Mouse (Mus musculus) ES-CJ7 (cell line): ENCODE measurements around the gene Nalcn.

Experiments used
- DNase-seq: peaks from one replicate; pipeline ENCODE4 v3.0.0; 2011; ENCODE audit warnings: low read depth, low spot score

The Nalcn gene

DNA sequence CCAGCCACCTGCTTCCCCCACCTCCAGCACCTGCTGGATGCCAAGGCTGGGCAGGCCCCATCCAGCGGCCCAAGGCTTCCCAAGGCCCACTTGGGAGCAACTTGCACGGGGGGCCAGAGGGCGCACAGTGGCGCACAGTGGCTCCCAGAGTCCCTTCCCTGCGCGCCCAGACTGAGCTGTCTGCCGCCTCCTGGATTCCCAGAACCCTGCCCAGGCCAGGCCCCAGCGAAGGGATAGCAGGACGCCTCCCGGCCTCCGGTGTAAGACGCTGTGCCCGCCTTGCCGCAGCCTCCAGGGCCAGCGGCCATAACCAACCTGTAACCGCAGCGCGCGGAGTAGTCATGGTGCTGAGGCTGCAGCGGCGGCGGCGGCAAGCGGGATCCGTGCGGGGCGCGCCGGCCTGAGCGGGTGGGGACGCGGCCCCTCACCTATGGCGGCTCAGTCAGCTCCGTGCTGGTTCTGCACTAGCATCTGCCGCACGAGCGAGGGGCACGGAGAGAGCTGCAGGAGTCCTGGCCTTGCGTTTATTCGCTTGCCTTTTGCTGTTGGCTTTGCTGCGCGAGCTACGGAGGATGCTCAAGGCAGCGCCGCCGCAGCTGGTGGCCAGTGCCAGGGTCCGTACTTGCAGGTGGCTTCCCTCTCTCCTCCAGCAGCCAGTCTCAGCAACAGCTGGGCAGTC, at the start of gene Nalcn:
Gene Nalcn, minus strand, starts transcription at position 644 of the 679 bp plus-strand sequence.
- peak; percentile 50 for DNase-seq

- DNase-seq: peak; percentile 75
Measured at GRCm38 (mm10) chr14:123671076-123671475, 44.1 kb upstream of the Nalcn start.

GRCm38 (mm10) chr14:123664451-123664850, 37.5 kb upstream of the Nalcn start:
- no peak for DNase-seq

DNA sequence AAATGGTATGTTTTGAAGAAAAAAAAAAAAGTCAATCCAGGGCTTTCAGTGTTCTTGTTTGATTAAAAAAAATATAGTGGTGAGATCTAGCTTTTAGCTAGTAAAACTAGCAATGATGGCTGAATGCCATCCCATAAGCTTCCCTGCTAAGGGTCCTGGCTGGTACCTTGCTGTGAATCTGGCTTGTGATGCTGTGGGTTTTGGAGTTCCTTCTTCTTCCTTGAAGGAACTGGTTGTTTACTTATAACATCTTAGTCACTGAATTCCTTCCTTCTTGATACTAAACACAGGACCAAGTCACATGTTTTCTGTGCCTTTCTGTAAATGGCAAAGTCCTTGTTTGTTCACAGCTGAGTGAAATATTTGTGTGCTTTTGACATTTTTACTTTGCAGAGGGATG, 36.3 kb upstream of the Nalcn start:
- no peak for DNase-seq

- no peak for DNase-seq
Measured at GRCm38 (mm10) chr14:123662386-123662785, 35.4 kb upstream of the Nalcn start.

DNA sequence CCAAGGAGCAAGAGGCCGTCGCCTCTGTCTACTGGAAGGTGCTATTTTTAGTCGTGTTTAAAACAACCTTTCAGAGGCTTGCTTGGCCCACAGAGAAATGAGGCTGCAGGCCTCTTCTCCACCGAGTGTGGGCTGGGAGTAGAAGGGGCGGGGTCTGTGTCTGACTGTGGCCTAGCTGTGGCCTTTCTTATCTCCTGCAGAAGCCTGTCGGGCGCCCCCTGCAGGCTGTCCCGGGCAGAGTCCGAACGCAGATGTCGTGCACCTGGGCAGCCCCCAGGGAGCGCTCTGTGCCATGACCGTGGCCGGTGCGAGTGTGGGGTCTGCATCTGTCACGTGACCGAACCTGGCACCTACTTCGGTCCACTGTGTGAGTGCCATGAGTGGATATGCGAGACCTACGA, 34.1 kb upstream of the Nalcn start:
- peak; percentile 92 for DNase-seq

DNA sequence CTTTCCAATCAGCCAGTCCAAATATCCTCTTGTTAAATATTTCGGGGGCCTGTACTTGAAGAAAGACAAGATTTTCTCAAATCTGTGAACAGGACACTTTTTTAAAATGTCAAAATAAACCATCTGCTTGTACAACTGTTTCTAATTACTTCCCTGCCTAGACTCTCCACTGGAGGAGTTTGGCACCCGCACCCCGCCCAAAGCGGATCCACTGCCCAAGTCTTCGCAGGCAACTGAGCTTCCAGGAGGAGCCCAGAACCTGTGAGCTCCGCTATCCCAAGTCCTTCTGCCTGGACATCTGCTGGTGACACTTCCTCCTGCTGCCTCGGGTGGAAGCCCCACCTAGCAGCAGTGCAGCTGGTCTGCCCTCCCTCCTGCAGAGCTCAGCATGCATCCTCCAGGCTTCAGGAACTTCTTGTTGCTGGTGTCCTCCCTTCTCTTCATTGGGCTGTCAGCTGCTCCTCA, 33.0 kb upstream of the Nalcn start, which contains the start of gene Itgbl1:
Gene Itgbl1, plus strand, starts transcription at position 51 of the 465 bp plus-strand sequence.
- DNase-seq: peak; percentile 8

DNA sequence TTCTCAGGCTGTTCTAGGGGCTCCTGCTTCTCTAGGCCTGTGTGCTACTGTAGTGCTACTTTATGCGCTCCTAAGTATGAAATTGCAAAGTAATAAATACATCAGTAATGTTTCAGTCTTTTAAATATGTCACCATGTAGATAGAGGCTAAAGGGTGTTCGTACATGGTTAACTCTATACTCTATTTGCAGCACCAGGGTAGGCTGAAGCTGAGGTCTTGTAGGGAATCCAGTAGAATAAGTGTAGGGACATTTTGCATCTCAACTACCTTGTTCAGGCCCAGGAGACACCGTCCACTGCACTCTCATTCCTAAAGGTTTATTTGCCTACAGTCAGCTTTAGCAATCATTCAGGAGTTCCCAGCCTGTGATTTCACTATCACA, 227 bp upstream of the Nalcn start:
- DNase-seq: no peak

DNA sequence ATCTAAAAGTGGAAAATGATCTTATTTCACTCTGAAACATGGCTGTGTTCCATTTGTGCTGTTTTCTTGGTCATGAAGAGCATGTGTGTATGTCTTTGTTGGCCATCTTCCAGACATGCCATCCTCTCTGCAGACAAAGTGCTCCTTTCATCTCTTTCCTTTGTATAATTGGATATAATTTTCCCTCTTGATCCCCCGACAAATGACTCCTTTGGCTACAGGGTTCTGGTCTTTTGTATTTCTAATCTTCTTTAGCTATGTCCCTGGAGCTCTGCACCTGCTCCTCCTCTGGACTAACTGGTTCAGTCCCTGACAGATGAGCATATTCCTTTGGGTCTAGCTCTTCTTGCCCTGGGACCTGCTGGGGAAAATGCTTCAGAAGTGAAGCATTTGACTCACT, 4.0 kb downstream of the Nalcn start:
- no peak for DNase-seq

DNA sequence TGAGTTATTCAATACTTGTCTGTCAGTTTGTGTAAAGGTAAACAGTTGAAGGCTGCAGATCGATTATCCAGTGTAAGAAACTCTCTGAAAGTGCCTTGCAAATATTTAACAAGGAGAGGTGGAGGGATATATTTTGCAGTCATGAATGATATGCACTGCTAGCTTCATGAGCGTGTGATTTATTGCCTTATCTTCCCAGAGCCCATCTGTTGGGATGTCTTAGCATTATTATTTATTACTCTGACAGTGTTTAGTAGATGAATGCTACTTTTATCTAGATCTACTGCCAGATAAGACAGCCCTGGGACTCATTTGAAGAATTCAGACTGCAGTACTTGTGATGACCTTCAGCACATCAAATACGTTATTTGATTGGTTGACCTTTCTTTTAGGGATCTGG, 31.7 kb downstream of the Nalcn start:
- DNase-seq: no peak

DNA sequence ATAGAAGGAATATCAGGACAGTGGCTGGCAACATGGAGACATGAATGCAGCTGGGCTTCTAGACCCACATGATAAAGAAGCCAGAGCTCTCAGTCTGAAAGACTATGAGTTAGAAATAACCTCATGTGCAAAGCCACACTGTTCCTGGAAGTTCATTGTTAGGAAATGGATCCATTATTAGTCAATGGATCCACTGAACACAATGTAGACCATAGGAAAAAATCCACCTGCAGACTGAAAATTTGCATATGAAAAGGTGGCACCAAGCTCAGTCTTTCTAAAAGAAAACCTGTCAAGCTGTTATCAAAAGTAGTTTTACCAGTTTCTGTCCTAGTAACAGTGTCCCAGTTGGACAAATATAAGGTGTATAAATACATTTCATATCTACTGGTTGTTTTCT, 39.5 kb downstream of the Nalcn start:
- peak; percentile 66 for DNase-seq

- DNase-seq: no peak
Measured at GRCm38 (mm10) chr14:123582433-123582832, 44.5 kb downstream of the Nalcn start.

DNA sequence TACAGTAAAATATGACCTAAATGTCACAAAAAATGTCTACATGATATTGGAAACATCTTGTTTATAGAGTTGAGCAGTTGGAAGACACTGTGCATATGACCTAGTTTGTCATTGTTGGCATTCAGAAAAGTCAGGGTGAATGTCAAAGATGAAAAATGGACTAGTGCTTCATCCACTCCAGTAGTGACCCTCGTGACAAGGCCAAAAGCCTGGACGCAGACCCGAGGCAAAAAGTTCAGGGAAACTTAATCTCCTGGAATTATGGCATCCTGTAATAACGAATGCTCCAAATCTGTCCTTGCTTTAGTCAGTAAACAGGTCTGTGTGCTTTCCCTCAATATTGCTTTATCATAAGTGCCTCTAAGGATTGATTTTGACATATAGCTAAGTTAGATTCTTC, 51.6 kb downstream of the Nalcn start:
- no peak for DNase-seq

GRCm38 (mm10) chr14:123574936-123575335, 52.0 kb downstream of the Nalcn start:
- no peak for DNase-seq

DNA sequence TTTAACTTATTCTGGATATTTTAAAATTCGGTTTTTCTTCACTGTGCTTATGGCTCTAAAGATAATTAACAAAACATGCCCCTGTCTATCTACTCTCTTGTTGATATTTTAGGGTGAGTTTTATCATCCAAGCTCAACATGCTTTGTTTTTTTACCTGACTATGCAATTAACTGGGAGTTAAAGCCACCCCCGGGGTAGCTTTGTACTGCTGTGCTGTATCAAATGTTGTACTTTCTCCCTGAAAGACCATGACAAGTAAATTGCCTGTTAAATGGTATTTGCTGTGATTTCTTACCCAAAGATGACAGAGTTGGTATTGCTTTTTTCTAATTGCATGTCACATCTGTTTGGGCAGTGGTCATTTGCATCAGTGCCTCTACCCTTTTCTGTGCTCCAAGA, 60.3 kb downstream of the Nalcn start:
- DNase-seq: no peak

DNA sequence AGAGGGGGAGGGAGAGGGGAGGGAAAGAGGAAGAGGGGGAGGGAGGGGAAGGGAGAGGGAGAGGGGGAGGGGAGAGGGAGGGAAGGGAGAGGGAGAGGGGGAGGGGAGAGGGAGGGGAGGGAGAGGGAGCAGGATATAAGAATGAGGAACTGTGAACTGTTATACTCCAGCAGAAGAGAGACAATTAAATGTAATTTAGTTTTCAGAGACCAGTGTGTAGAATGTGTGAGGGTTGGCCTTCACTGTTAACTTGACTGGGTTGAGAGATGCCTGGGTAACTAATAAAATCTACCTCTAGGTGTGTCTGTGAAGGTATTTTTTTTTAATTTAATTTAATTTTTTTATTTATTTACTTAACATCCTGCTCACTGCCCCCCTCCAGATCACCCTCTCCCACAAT, 71.4 kb downstream of the Nalcn start:
- DNase-seq: no peak

GRCm38 (mm10) chr14:123554936-123555335, 72.0 kb downstream of the Nalcn start:
- DNase-seq: no peak

DNA sequence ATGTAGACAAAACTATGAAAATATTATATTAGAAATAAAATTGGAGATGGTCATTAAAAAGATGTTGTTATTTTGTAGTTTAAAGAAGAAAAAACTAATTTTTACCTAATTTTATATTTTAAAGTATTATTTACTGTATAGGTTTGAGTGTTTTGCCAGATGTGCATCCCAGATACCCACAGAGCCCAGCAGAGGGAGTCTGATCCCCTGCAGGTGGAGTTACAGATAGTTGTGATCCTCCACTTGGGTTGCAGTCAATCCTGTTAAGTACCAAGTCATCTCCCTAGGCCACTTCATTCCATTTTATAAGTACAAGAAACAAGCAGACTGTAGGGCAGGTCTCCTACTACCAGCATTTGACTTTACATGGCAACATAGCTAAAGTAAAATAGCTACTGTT, 84.6 kb downstream of the Nalcn start:
- peak; percentile 61 for DNase-seq

- no peak for DNase-seq
Measured at GRCm38 (mm10) chr14:123535636-123536035, 91.3 kb downstream of the Nalcn start.

DNA sequence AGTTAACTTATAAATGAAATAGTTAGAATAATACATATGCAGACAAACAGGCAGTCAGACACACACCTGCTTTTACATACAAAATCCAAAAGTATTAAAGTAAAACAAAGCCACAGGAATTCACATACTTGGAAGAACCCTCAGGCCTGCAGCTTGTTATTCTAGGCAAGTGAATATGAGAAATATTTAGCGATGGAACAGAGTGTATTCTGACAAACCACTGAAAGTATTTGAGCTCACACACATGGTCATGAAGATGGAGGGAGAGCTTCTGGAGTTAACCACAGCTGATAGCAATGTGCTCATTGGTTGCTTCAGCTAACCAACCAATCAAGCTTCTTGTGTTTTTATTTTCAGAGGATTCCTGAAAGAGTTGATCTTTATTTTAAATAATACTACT, 93.9 kb downstream of the Nalcn start:
- no peak for DNase-seq

- no peak for DNase-seq
Measured at GRCm38 (mm10) chr14:123531271-123531670, 95.7 kb downstream of the Nalcn start.

GRCm38 (mm10) chr14:123529143-123529542, 97.8 kb downstream of the Nalcn start:
- no peak for DNase-seq

- DNase-seq: peak; percentile 28
Measured at GRCm38 (mm10) chr14:123513376-123514141, 113.4 kb downstream of the Nalcn start.
